Comparison of ENCODE assay signal across 8 mouse cellular contexts in genomic region chr7:45706721-45707241, GRCm38 (mm10). TPM values are rescaled to one million over a fixed set of nuclear protein-coding genes. Genes with fewer than 3 reads are reported as not detected.
DNase-seq lines count a peak whose midpoint lies in the region; ATAC-seq and TF ChIP-seq lines count a peak whose summit lies in the region.

No protein-coding gene starts in this region.

- H3K9ac ChIP-seq in embryonic facial prominence, embryonic 14.5 days (ENCODE audit: low read depth, low read length): peak overlapping the region; percentile 82
- peak overlapping the region; percentile 91 for H3K9ac ChIP-seq in heart, embryonic 12.5 days
- peak overlapping the region; percentile 87 for H3K9ac ChIP-seq in kidney, postnatal 0 days (ENCODE audit: low read depth, low read length)
- peak overlapping the region; percentile 64 for H3K9ac ChIP-seq in liver, embryonic 15.5 days
- H3K9ac ChIP-seq in neural tube, embryonic 13.5 days: peak overlapping the region; percentile 82

- H3K27ac ChIP-seq in embryonic facial prominence, embryonic 14.5 days (replicated peaks; ENCODE audit: low read depth, low read length): peak overlapping the region; percentile 84
- peak overlapping the region; percentile 87 for H3K27ac ChIP-seq in heart, embryonic 12.5 days (ENCODE audit: poor library complexity, severe bottlenecking)
- peak overlapping the region; percentile 85 for H3K27ac ChIP-seq in kidney, postnatal 0 days
- H3K27ac ChIP-seq in liver, embryonic 15.5 days (replicated peaks): peak overlapping the region; percentile 71
- peak overlapping the region; percentile 61 for H3K27ac ChIP-seq in neural tube, embryonic 13.5 days (replicated peaks)
- peak overlapping the region; percentile 95 for H3K27ac ChIP-seq in testis, adult 2 months (ENCODE audit: control insufficient read depth, insufficient read depth, low read depth, low read length)

- peak overlapping the region; percentile 93 for H3K4me2 ChIP-seq in embryonic facial prominence, embryonic 14.5 days (ENCODE audit: low read depth, low read length)
- H3K4me2 ChIP-seq in heart, embryonic 12.5 days: peak overlapping the region; percentile 95
- peak overlapping the region; percentile 93 for H3K4me2 ChIP-seq in kidney, postnatal 0 days (ENCODE audit: low read length)
- H3K4me2 ChIP-seq in liver, embryonic 15.5 days: peak overlapping the region; percentile 97
- peak overlapping the region; percentile 99 for H3K4me2 ChIP-seq in neural tube, embryonic 13.5 days

- peak; percentile 8; the same call in 1 of the 2 replicates for TF ChIP-seq CTCF in kidney, postnatal 0 days (IDR thresholded peaks at IDR 0.05; ENCODE audit: low read depth)
- TF ChIP-seq CTCF in testis, adult 2 months (IDR thresholded peaks at IDR 0.05; ENCODE audit: control insufficient read depth, insufficient read depth, insufficient replicate concordance, low read depth, low read length): no peak

- H3K27me3 ChIP-seq in embryonic facial prominence, embryonic 14.5 days (replicated peaks; ENCODE audit: control insufficient read depth, insufficient read depth, low read length): no peaks in the 10 kb centered on the region
- no peaks in the 10 kb centered on the region for H3K27me3 ChIP-seq in heart, embryonic 12.5 days (replicated peaks)
- H3K27me3 ChIP-seq in kidney, postnatal 0 days (ENCODE audit: insufficient read depth, low read length): no peaks in the 10 kb centered on the region
- peaks cover 14% of the 10 kb centered on the region for H3K27me3 ChIP-seq in liver, embryonic 15.5 days
- no peaks in the 10 kb centered on the region for H3K27me3 ChIP-seq in neural tube, embryonic 13.5 days
- no peaks in the 10 kb centered on the region for H3K27me3 ChIP-seq in testis, adult 2 months (ENCODE audit: control insufficient read depth, insufficient read depth, low read length)

- ATAC-seq in embryonic facial prominence, embryonic 14.5 days (ENCODE audit: low read depth): no peak
- ATAC-seq in heart, embryonic 12.5 days (ENCODE audit: insufficient number of reproducible peaks, low FRiP score): peak; percentile 49
- peak; percentile 9; the same call in 1 of the 2 replicates for ATAC-seq in kidney, postnatal 0 days (replicated peaks; ENCODE audit: low FRiP score, low read depth)
- 0 out of 2 replicates have a peak, but pooled peaks have one; percentile 8 for ATAC-seq in liver, embryonic 15.5 days (ENCODE audit: insufficient read depth)
- no peak for ATAC-seq in neural tube, embryonic 13.5 days (ENCODE audit: low read depth)

- 0% methylated on average over 16 of the region's 45 CpGs for WGBS in embryonic facial prominence, embryonic 14.5 days
- 1% methylated on average over 45 of the region's 45 CpGs for WGBS in heart, embryonic 12.5 days
- 1% methylated on average over 42 of the region's 45 CpGs for WGBS in kidney, postnatal 0 days
- under 1% methylated on average over 42 of the region's 45 CpGs for whole genome bisulfite sequencing in liver, embryonic 15.5 days (ENCODE audit: insufficient replicate concordance)
- under 1% methylated on average over 39 of the region's 45 CpGs for WGBS in neural tube, embryonic 13.5 days

- TF ChIP-seq POLR2A in testis, adult 2 months (IDR thresholded peaks at IDR 0.05; ENCODE audit: control insufficient read depth, low read depth, low read length): peak; percentile 30

- peaks cover 32% of the 10 kb centered on the region for H3K4me1 ChIP-seq in embryonic facial prominence, embryonic 14.5 days (ENCODE audit: control insufficient read depth, insufficient read depth, low read length)
- peaks cover 51% of the 10 kb centered on the region for H3K4me1 ChIP-seq in heart, embryonic 12.5 days (replicated peaks)
- peaks cover 18% of the 10 kb centered on the region for H3K4me1 ChIP-seq in kidney, postnatal 0 days (replicated peaks; ENCODE audit: insufficient read depth, low read length)
- H3K4me1 ChIP-seq in liver, embryonic 15.5 days (replicated peaks): peaks cover 56% of the 10 kb centered on the region
- H3K4me1 ChIP-seq in neural tube, embryonic 13.5 days (replicated peaks): peaks cover 76% of the 10 kb centered on the region
- peaks cover 60% of the 10 kb centered on the region for H3K4me1 ChIP-seq in testis, adult 2 months (ENCODE audit: control insufficient read depth, insufficient read depth, low read length)

- peak; percentile 84 for DNase-seq in 3134 (ENCODE audit: extremely low read depth, insufficient read length, low spot score)
- DNase-seq in adrenal gland, postnatal 10 days: peak; percentile 96
- peak; percentile 89 for DNase-seq in embryonic facial prominence, embryonic 14.5 days (ENCODE audit: low spot score)
- DNase-seq in kidney, postnatal 0 days (ENCODE audit: low spot score): peak; percentile 86

- no peaks in the 10 kb centered on the region for H3K9me3 ChIP-seq in embryonic facial prominence, embryonic 14.5 days (ENCODE audit: control insufficient read depth, low read length)
- no peaks in the 10 kb centered on the region for H3K9me3 ChIP-seq in heart, embryonic 12.5 days (replicated peaks)
- H3K9me3 ChIP-seq in kidney, postnatal 0 days (replicated peaks; ENCODE audit: low read length): no peaks in the 10 kb centered on the region
- no peaks in the 10 kb centered on the region for H3K9me3 ChIP-seq in liver, embryonic 15.5 days (replicated peaks)
- no peaks in the 10 kb centered on the region for H3K9me3 ChIP-seq in neural tube, embryonic 13.5 days

- H3K36me3 ChIP-seq in embryonic facial prominence, embryonic 14.5 days (ENCODE audit: control insufficient read depth, insufficient read depth, low read length): peaks cover 23% of the 10 kb centered on the region
- peaks cover 23% of the 10 kb centered on the region for H3K36me3 ChIP-seq in heart, embryonic 12.5 days
- peaks cover 20% of the 10 kb centered on the region for H3K36me3 ChIP-seq in kidney, postnatal 0 days (ENCODE audit: insufficient read depth, low read length)
- peaks cover 16% of the 10 kb centered on the region for H3K36me3 ChIP-seq in liver, embryonic 15.5 days (replicated peaks)
- H3K36me3 ChIP-seq in neural tube, embryonic 13.5 days: peaks cover 24% of the 10 kb centered on the region
- no peaks in the 10 kb centered on the region; the same call in 1 of the 2 replicates for H3K36me3 ChIP-seq in testis, adult 2 months (ENCODE audit: control insufficient read depth, insufficient read depth, low read length)

- peak overlapping the region; percentile 65 for H3K4me3 ChIP-seq in embryonic facial prominence, embryonic 14.5 days (ENCODE audit: low read depth, low read length)
- H3K4me3 ChIP-seq in heart, embryonic 12.5 days: peak overlapping the region; percentile 69
- peak overlapping the region; percentile 63 for H3K4me3 ChIP-seq in kidney, postnatal 0 days (replicated peaks; ENCODE audit: low read depth, low read length)
- H3K4me3 ChIP-seq in liver, embryonic 15.5 days (replicated peaks): peak overlapping the region; percentile 65
- H3K4me3 ChIP-seq in neural tube, embryonic 13.5 days: peak overlapping the region; percentile 60
- peak overlapping the region; percentile 87 for H3K4me3 ChIP-seq in testis, adult 2 months (ENCODE audit: control insufficient read depth, low read depth, low read length)

RNA-seq across cellular contexts. Expression of gene Dbp, which starts 1.9 kb away (rescaled TPM):
- total RNA-seq in adrenal gland, postnatal 10 days (2021): 10 to 100 TPM; 21.4 to 62.3 TPM
- polyA plus RNA-seq in embryonic facial prominence, embryonic 14.5 days (2014; fragmentation: Nextera tagmentation; extraction: Ambion mirVana): 3.4 and 4.7 TPM in 2 replicates
- 4.1 and 5.3 TPM in 2 replicates for polyA plus RNA-seq in heart, embryonic 12.5 days (2016; fragmentation: Nextera tagmentation; extraction: Ambion mirVana)
- 8.4 and 8.6 TPM in 2 replicates for polyA plus RNA-seq in kidney, postnatal 0 days (2015; fragmentation: Nextera tagmentation; extraction: Ambion mirVana)
- 0.46 and 0.85 TPM in 2 replicates for polyA plus RNA-seq in liver, embryonic 15.5 days (2015; fragmentation: Nextera tagmentation; extraction: Ambion mirVana)
- 3.1 and 4.1 TPM in 2 replicates for polyA plus RNA-seq in neural tube, embryonic 13.5 days (2015; fragmentation: Nextera tagmentation; extraction: Ambion mirVana)
- 11.2 and 12.9 TPM in 2 replicates for polyA plus RNA-seq in testis, adult 2 months (2012; rRNA removed)

RNA-seq across cellular contexts. Expression of gene Car11, which starts 7.1 kb away (rescaled TPM):
- total RNA-seq in adrenal gland, postnatal 10 days (2021): 10 to 100 TPM in 1 of 2 experiments, 1 to 10 TPM in 1; 7.6 to 14.5 TPM
- 7.9 and 8.9 TPM in 2 replicates for polyA plus RNA-seq in embryonic facial prominence, embryonic 14.5 days (2014; fragmentation: Nextera tagmentation; extraction: Ambion mirVana)
- polyA plus RNA-seq in heart, embryonic 12.5 days (2016; fragmentation: Nextera tagmentation; extraction: Ambion mirVana): 5.4 and 5.8 TPM in 2 replicates
- 7.5 and 8.9 TPM in 2 replicates for polyA plus RNA-seq in kidney, postnatal 0 days (2015; fragmentation: Nextera tagmentation; extraction: Ambion mirVana)
- 0.26 and 0.44 TPM in 2 replicates for polyA plus RNA-seq in liver, embryonic 15.5 days (2015; fragmentation: Nextera tagmentation; extraction: Ambion mirVana)
- polyA plus RNA-seq in neural tube, embryonic 13.5 days (2015; fragmentation: Nextera tagmentation; extraction: Ambion mirVana): 44.5 and 46.0 TPM in 2 replicates
- 2.3 and 3.3 TPM in 2 replicates for polyA plus RNA-seq in testis, adult 2 months (2012; rRNA removed)

RNA-seq across cellular contexts. Expression of gene Rpl18, which starts 8.5 kb away (rescaled TPM):
- total RNA-seq in adrenal gland, postnatal 10 days (2021): 1,000 to 10,000 TPM; 1,029 to 1,042 TPM
- polyA plus RNA-seq in embryonic facial prominence, embryonic 14.5 days (2014; fragmentation: Nextera tagmentation; extraction: Ambion mirVana): 1,174 and 1,204 TPM in 2 replicates
- polyA plus RNA-seq in heart, embryonic 12.5 days (2016; fragmentation: Nextera tagmentation; extraction: Ambion mirVana): 603 and 625 TPM in 2 replicates
- polyA plus RNA-seq in kidney, postnatal 0 days (2015; fragmentation: Nextera tagmentation; extraction: Ambion mirVana): 1,049 and 1,142 TPM in 2 replicates
- 533 and 542 TPM in 2 replicates for polyA plus RNA-seq in liver, embryonic 15.5 days (2015; fragmentation: Nextera tagmentation; extraction: Ambion mirVana)
- polyA plus RNA-seq in neural tube, embryonic 13.5 days (2015; fragmentation: Nextera tagmentation; extraction: Ambion mirVana): 570 and 614 TPM in 2 replicates
- polyA plus RNA-seq in testis, adult 2 months (2012; rRNA removed): 517 and 652 TPM in 2 replicates

RNA-seq across cellular contexts. Expression of gene Sphk2, which starts 11.0 kb away (rescaled TPM):
- 10 to 100 TPM; 28.0 to 28.8 TPM for total RNA-seq in adrenal gland, postnatal 10 days (2021)
- 24.0 and 25.6 TPM in 2 replicates for polyA plus RNA-seq in embryonic facial prominence, embryonic 14.5 days (2014; fragmentation: Nextera tagmentation; extraction: Ambion mirVana)
- 18.5 and 20.0 TPM in 2 replicates for polyA plus RNA-seq in heart, embryonic 12.5 days (2016; fragmentation: Nextera tagmentation; extraction: Ambion mirVana)
- 20.8 and 22.3 TPM in 2 replicates for polyA plus RNA-seq in kidney, postnatal 0 days (2015; fragmentation: Nextera tagmentation; extraction: Ambion mirVana)
- 10.4 and 13.3 TPM in 2 replicates for polyA plus RNA-seq in liver, embryonic 15.5 days (2015; fragmentation: Nextera tagmentation; extraction: Ambion mirVana)
- polyA plus RNA-seq in neural tube, embryonic 13.5 days (2015; fragmentation: Nextera tagmentation; extraction: Ambion mirVana): 25.1 and 26.3 TPM in 2 replicates
- 33.4 and 34.6 TPM in 2 replicates for polyA plus RNA-seq in testis, adult 2 months (2012; rRNA removed)

RNA-seq across cellular contexts. Expression of gene Sec1, which starts 12.6 kb away (rescaled TPM):
- total RNA-seq in adrenal gland, postnatal 10 days (2021): under 1 TPM; 0.21 to 0.30 TPM
- 2.1 and 2.5 TPM in 2 replicates for polyA plus RNA-seq in embryonic facial prominence, embryonic 14.5 days (2014; fragmentation: Nextera tagmentation; extraction: Ambion mirVana)
- polyA plus RNA-seq in heart, embryonic 12.5 days (2016; fragmentation: Nextera tagmentation; extraction: Ambion mirVana): 0.18 and 0.49 TPM in 2 replicates
- 0.13 and 0.32 TPM in 2 replicates for polyA plus RNA-seq in kidney, postnatal 0 days (2015; fragmentation: Nextera tagmentation; extraction: Ambion mirVana)
- 0.05 and 0.06 TPM in 2 replicates for polyA plus RNA-seq in liver, embryonic 15.5 days (2015; fragmentation: Nextera tagmentation; extraction: Ambion mirVana)
- polyA plus RNA-seq in neural tube, embryonic 13.5 days (2015; fragmentation: Nextera tagmentation; extraction: Ambion mirVana): 0.52 and 0.93 TPM in 2 replicates
- polyA plus RNA-seq in testis, adult 2 months (2012; rRNA removed): 61.0 and 71.6 TPM in 2 replicates

Comparison
In these comparisons a context has a peak if more than half of its experiments do, and no peak if none do; other contexts are left out.
1. ATAC-seq: peak in heart, embryonic 12.5 days (single experiment), kidney, postnatal 0 days (single experiment) and liver, embryonic 15.5 days (single experiment); none in embryonic facial prominence, embryonic 14.5 days (single experiment) and neural tube, embryonic 13.5 days (single experiment).
2. Peak in every context shown above with its lines, with median percentiles within 50 percentile points of each other: DNase-seq, H3K27ac ChIP-seq, H3K4me2 ChIP-seq, H3K4me3 ChIP-seq and H3K9ac ChIP-seq.